Mouse (Mus musculus): ENCODE data around the gene Sept3. TPM values are rescaled to one million over a fixed set of nuclear protein-coding genes. Genes with fewer than 3 reads are reported as not detected.

Gene Sept3
- polyA plus RNA-seq (2021; fragmentation: Nextera tagmentation) = 85.2 and 107 TPM in 2 replicates
- long read RNA-seq, experiment 1, full-length matches to known transcripts = 44 of 143 reads
- long read RNA-seq, experiment 1, partial matches to known transcripts = 44 of 143 reads
- long read RNA-seq, experiment 1, other reads (novel, unspliced or antisense) = 55 of 143 reads
- long read RNA-seq, experiment 2, full-length matches to known transcripts = 202 of 503 reads
- long read RNA-seq, experiment 2, partial matches to known transcripts = 161 of 503 reads
- long read RNA-seq, experiment 2, other reads (novel, unspliced or antisense) = 140 of 503 reads

DNA sequence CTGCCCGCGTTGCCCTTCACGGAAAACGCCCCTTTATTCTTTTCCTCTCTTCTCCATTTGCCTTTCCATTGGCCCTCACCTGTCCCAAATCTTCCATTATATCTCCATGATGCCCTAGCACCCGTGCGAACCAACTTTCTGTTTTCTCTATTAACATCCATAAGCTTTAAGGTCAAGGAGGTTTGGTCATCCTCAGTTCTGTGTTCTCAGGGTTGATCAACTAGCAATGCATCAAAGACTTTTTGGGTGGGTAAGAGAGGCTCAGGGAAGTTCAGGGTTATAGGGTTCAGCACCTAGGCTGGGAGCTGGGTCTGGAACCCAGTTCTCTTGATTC, at the start of gene Sept3:
Gene Sept3, plus strand, starts transcription at position 301 of the 334 bp plus-strand sequence.

DNA sequence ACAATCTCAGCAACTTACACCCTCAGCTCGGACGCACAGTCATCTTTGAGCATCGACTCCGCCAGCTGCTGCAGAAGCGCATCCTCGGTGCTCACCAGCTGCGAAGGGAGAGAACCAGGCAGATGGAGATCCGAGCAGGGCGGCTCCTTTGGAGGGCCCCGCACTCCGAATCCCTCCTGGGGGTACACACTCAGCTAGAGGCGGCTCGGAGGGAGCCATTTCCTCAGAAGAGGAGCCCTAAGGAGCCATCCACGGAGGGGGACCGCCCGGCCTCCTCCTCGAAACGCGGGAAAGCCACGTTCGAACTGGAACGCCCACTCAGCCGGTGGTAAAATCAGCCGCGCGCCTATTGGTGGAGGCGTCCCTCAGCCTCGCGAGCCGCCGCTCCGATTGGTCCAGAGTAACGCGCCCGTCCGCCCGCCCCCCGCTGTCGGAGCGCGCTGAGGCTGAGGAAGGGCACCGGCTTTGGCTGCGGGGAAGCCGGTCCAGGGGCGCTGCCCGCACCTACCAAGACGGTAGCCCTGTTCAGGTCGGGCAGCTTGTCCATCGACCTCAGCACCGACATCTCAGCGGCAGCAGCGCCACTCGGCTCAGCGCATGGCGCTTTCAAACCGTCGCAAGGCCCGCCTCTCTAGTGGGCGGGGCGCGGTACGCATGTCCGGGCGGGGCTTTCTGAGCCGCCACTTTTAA, 30.4 kb upstream of the Sept3 start, which contains the start of gene Cenpm:
Gene Cenpm, minus strand, starts transcription at position 634 of the 690 bp plus-strand sequence.

GRCm38 (mm10) chr15:82252097-82252496, 22.6 kb upstream of the Sept3 start, which contains the start of gene 1500009C09Rik:
Gene 1500009C09Rik, plus strand, starts transcription at chr15:82252397.

GRCm38 (mm10) chr15:82298764-82299561, 24.3 kb downstream of the Sept3 start, which contains the start of gene Wbp2nl:
Gene Wbp2nl, plus strand, starts transcription at chr15:82298954.

GRCm38 (mm10) chr15:82338593-82339112, 64.0 kb downstream of the Sept3 start, which contains the start of the genes Naga, Pheta2 and Smdt1:
Gene Naga, minus strand, starts transcription at chr15:82338925.
Gene Pheta2, plus strand, starts transcription at chr15:82338942.
Gene Smdt1, plus strand, starts transcription at chr15:82338959.

Other genes with a start within 250 kb of the Sept3 start
- gene Desi1, start 241.0 kb upstream of the Sept3 start, polyA plus RNA-seq (2021; fragmentation: Nextera tagmentation) = 47.9 and 57.1 TPM in 2 replicates
- 239 and 241 TPM in 2 replicates for gene Snu13, start 227.3 kb upstream of the Sept3 start, polyA plus RNA-seq (2021; fragmentation: Nextera tagmentation)
- gene 4930407I10Rik, start 215.7 kb upstream of the Sept3 start, polyA plus RNA-seq (2021; fragmentation: Nextera tagmentation) = not detected in 2 replicates
- 0.20 and 0.46 TPM in 2 replicates for gene Mei1, start 204.9 kb upstream of the Sept3 start, polyA plus RNA-seq (2021; fragmentation: Nextera tagmentation)
- 5.4 and 5.5 TPM in 2 replicates for gene Ccdc134, start 147.0 kb upstream of the Sept3 start, polyA plus RNA-seq (2021; fragmentation: Nextera tagmentation)
- 50.4 and 52.5 TPM in 2 replicates for gene Srebf2, start 127.7 kb upstream of the Sept3 start, polyA plus RNA-seq (2021; fragmentation: Nextera tagmentation)
- 0.77 and 0.94 TPM in 2 replicates for gene Shisa8, start 62.1 kb upstream of the Sept3 start, polyA plus RNA-seq (2021; fragmentation: Nextera tagmentation)
- 0.36 and 0.52 TPM in 2 replicates for gene Tnfrsf13c, start 50.5 kb upstream of the Sept3 start, polyA plus RNA-seq (2021; fragmentation: Nextera tagmentation)
- 16.3 and 17.6 TPM in 2 replicates for gene Cenpm, start 30.1 kb upstream of the Sept3 start, polyA plus RNA-seq (2021; fragmentation: Nextera tagmentation)
- 24.5 and 34.8 TPM in 2 replicates for gene 1500009C09Rik, start 22.5 kb upstream of the Sept3 start, polyA plus RNA-seq (2021; fragmentation: Nextera tagmentation)
- not detected in 2 replicates for gene Wbp2nl, start 24.1 kb downstream of the Sept3 start, polyA plus RNA-seq (2021; fragmentation: Nextera tagmentation)
- gene Naga, start 64.0 kb downstream of the Sept3 start, polyA plus RNA-seq (2021; fragmentation: Nextera tagmentation) = 32.4 and 37.4 TPM in 2 replicates
- 0.64 and 0.84 TPM in 2 replicates for gene Pheta2, start 64.0 kb downstream of the Sept3 start, polyA plus RNA-seq (2021; fragmentation: Nextera tagmentation)
- gene Smdt1, start 64.1 kb downstream of the Sept3 start, polyA plus RNA-seq (2021; fragmentation: Nextera tagmentation) = 902 and 958 TPM in 2 replicates
- 900 and 946 TPM in 2 replicates for gene Ndufa6, start 79.4 kb downstream of the Sept3 start, polyA plus RNA-seq (2021; fragmentation: Nextera tagmentation)
- 17.5 and 27.3 TPM in 2 replicates for gene Cyp2d22, start 105.4 kb downstream of the Sept3 start, polyA plus RNA-seq (2021; fragmentation: Nextera tagmentation)
- gene Cyp2d11, start 119.1 kb downstream of the Sept3 start, polyA plus RNA-seq (2021; fragmentation: Nextera tagmentation) = not detected in 2 replicates
- not detected in 2 replicates for gene Cyp2d10, start 132.3 kb downstream of the Sept3 start, polyA plus RNA-seq (2021; fragmentation: Nextera tagmentation)
- gene Cyp2d9, start 158.5 kb downstream of the Sept3 start, polyA plus RNA-seq (2021; fragmentation: Nextera tagmentation) = not detected in 2 replicates

Data from layer of hippocampus, adult 6 months (tissue).